Mouse (Mus musculus): Measurements from ENCODE around the gene Zbtb16.

- TF ChIP-seq CTCF (IDR thresholded peaks at IDR 0.05; ENCODE audit: low read depth, low read length): no peak
- TF ChIP-seq GATA1 (IDR thresholded peaks at IDR 0.05; ENCODE audit: borderline replicate concordance, low read length): no peak
- TF ChIP-seq POLR2AphosphoS5 (IDR thresholded peaks at IDR 0.05; ENCODE audit: insufficient replicate concordance, low read depth, low read length): no peak
Measured at GRCm38 (mm10) chr9:48775561-48775960, 60.5 kb downstream of the Zbtb16 start.
